Mouse (Mus musculus): ENCODE data around the gene Gm47959. TPM values are rescaled to one million over a fixed set of nuclear protein-coding genes. Genes with fewer than 3 reads are reported as not detected.

Gene Gm47959
- not detected in 2 replicates for polyA plus RNA-seq (2012; rRNA removed)

GRCm38 (mm10) chr1:83000306-83000705 lies at the start of gene Gm47959:
Gene Gm47959, plus strand, starts transcription at chr1:83000548.

GRCm38 (mm10) chr1:82955913-82956312 lies 44.4 kb upstream of the Gm47959 start, which contains the start of gene Gm7544:
Gene Gm7544, minus strand, starts transcription at chr1:82956013.

GRCm38 (mm10) chr1:82959870-82960385 lies 40.4 kb upstream of the Gm47959 start, which contains the start of gene Gm47955:
Gene Gm47955, plus strand, starts transcription at chr1:82960286.

GRCm38 (mm10) chr1:83038109-83038672 lies 37.8 kb downstream of the Gm47959 start, which contains the start of gene Slc19a3:
Gene Slc19a3, minus strand, starts transcription at chr1:83038448.

GRCm38 (mm10) chr1:83042380-83042779 lies 42.0 kb downstream of the Gm47959 start, which contains the start of gene Krtap28-10:
Gene Krtap28-10, minus strand, starts transcription at chr1:83042480.

GRCm38 (mm10) chr1:83044882-83045427 lies 44.6 kb downstream of the Gm47959 start, which contains the start of gene Gm47969:
Gene Gm47969, plus strand, starts transcription at chr1:83044932.

Other genes with a start within 250 kb of the Gm47959 start
- not detected in 2 replicates for gene Tm4sf20, start 232.1 kb upstream of the Gm47959 start, polyA plus RNA-seq (2012; rRNA removed)
- gene Gm47791, start 229.3 kb upstream of the Gm47959 start, polyA plus RNA-seq (2012; rRNA removed): not detected in 2 replicates
- gene Agfg1, start 161.1 kb upstream of the Gm47959 start, polyA plus RNA-seq (2012; rRNA removed): 11.9 and 12.7 TPM in 2 replicates
- 0.21 and 0.22 TPM in 2 replicates for gene A030005L19Rik, start 87.2 kb upstream of the Gm47959 start, polyA plus RNA-seq (2012; rRNA removed)
- not detected in 2 replicates for gene A030014E15Rik, start 75.6 kb upstream of the Gm47959 start, polyA plus RNA-seq (2012; rRNA removed)
- not detected in 2 replicates for gene Gm6217, start 69.1 kb upstream of the Gm47959 start, polyA plus RNA-seq (2012; rRNA removed)
- not detected in 2 replicates for gene A030003K21Rik, start 57.2 kb upstream of the Gm47959 start, polyA plus RNA-seq (2012; rRNA removed)
- gene Gm7544, start 44.5 kb upstream of the Gm47959 start, polyA plus RNA-seq (2012; rRNA removed): not detected in 2 replicates
- not detected in 2 replicates for gene Gm47955, start 40.3 kb upstream of the Gm47959 start, polyA plus RNA-seq (2012; rRNA removed)
- 0.03 and 0.06 TPM in 2 replicates for gene Slc19a3, start 37.9 kb downstream of the Gm47959 start, polyA plus RNA-seq (2012; rRNA removed)
- gene Krtap28-10, start 41.9 kb downstream of the Gm47959 start, polyA plus RNA-seq (2012; rRNA removed): not detected in 2 replicates
- gene Gm47969, start 44.4 kb downstream of the Gm47959 start, polyA plus RNA-seq (2012; rRNA removed): not detected in 2 replicates
- gene A030005K14Rik, start 58.8 kb downstream of the Gm47959 start, polyA plus RNA-seq (2012; rRNA removed): not detected in 2 replicates
- gene Krtap28-13, start 60.4 kb downstream of the Gm47959 start, polyA plus RNA-seq (2012; rRNA removed): not detected in 2 replicates
- 0.11 TPM in 1 of 2 replicates, not detected in the other for gene Ccl20, start 116.2 kb downstream of the Gm47959 start, polyA plus RNA-seq (2012; rRNA removed)
- 0.06 TPM in 1 of 2 replicates, not detected in the other for gene Daw1, start 159.2 kb downstream of the Gm47959 start, polyA plus RNA-seq (2012; rRNA removed)

Measured in stomach, adult 2 months (tissue).